Mouse (Mus musculus) thymus, adult 2 months (tissue): Measurements from ENCODE around the gene Atp11a.

Experiments used
- CTCF ChIP-seq: fragments of 200-500 bp; IDR thresholded peaks from 2 replicates; pipeline ENCODE4 v1.5.1; 2012; ENCODE audit warnings: mild to moderate bottlenecking, control low read depth, low read length, moderate library complexity, borderline replicate concordance; ENCODE audit not compliant: control insufficient read depth, poor library complexity, insufficient read depth; ENCODE audit errors: extremely low read depth
- POLR2A ChIP-seq: fragments of 200-500 bp; IDR thresholded peaks from 2 replicates; pipeline ENCODE4 v1.6.1; 2012; ENCODE audit warnings: mild to moderate bottlenecking, low read length, control low read depth, moderate library complexity; ENCODE audit not compliant: control insufficient read depth, poor library complexity, insufficient read depth; ENCODE audit errors: extremely low read depth

- TF ChIP-seq CTCF, result no peak
- TF ChIP-seq POLR2A, result no peak
Measured at GRCm38 (mm10) chr8:12748183-12748582, 8.6 kb upstream of the Atp11a start.
